Mouse (Mus musculus): ENCODE measurements at regions not wholly inside any gene's neighbourhood (a gene's known extent, or its start where the extent isn't known, plus 50 kb on each side); places are given as distances from the start of the nearest gene placed in this dataset.

DNA sequence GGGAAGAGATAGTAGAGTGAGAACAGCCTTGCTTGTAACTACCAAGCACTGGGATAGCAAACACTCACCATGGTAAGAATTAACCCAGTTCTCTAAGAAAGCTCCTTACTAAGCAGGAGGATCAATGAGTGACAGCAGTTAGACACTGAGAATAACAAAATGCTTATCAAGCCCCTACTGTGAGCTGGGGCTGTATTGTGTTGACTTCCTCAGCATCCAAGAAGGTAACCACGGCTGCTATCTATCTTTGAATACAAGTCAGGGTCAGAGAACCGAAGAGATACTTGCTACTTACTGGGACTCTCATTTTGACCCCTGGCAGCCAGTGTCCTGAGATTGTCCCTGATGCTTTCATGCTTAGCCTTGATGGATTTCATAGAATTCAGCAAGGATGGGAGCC lies 1248.4 kb upstream of the A1bg start:
- Histone ChIP-seq H3K9me3 (no peaks in the 10 kb centered on the region), H3K27me3 (ENCODE audit: insufficient read depth, poor library complexity, severe bottlenecking) (no peaks in the 10 kb centered on the region), H3K4me1 (replicated peaks) (peaks cover 3% of the 10 kb centered on the region; the same call in 1 of the 2 replicates), H3K36me3 (no peaks in the 10 kb centered on the region), H3K4me3 (no peak overlapping the region), H3K27ac (no peak overlapping the region)
- no peak for DNase-seq (ENCODE audit: low spot score)
- 36% methylated on average over 2 of the region's 2 CpGs for WGBS

DNA sequence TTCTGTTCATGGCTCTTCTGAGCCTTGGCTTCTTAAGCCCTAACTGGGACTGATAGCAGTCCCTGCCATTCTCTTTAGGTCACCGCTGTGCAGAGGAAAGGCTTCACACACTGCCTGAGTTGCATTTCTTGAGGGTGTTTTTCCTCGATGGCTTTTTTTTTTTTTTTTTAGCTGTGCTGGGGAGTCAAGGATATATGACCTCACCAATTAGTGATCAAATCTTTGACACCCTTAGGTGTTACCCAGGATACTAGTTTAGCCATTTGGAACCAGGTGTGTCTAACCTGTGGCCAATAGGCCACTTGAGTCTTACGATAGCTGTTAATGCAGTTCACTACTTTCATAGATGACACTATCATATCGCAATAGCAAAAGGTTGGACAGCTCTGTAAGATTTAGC lies 1247.5 kb upstream of the A1bg start:
- H3K4me3 ChIP-seq: no peak overlapping the region
- no peaks in the 10 kb centered on the region for H3K4me1 ChIP-seq (replicated peaks)
- DNase-seq (ENCODE audit: low spot score): no peak
- H3K9me3 ChIP-seq: no peaks in the 10 kb centered on the region
- H3K36me3 ChIP-seq: no peaks in the 10 kb centered on the region
- no peak overlapping the region for H3K27ac ChIP-seq
- H3K27me3 ChIP-seq (ENCODE audit: insufficient read depth, poor library complexity, severe bottlenecking): no peaks in the 10 kb centered on the region
- WGBS: 93% methylated on average over 4 of the region's 4 CpGs

DNA sequence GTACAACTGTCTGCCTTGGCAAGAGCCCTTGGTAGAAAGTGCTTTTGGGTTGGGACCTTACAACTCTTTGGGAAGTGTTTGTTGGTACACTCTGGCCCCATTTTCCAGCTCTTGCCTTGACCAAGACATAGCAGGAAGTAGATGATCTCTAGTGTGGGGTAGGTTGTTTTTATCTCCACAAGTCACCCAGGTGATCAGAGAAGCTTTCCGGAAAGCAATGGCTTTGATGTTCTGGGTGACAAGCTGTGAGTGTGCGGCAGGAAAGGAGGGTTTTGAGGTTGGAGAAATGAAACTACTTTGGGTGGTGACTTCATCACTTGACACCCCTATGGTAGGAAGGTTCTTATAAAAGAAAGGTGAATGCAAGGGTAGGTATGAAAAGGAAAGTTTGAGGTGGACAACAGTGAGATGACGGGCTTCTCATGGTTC lies 1246.8 kb upstream of the A1bg start:
- no peak overlapping the region for H3K4me3 ChIP-seq
- H3K27ac ChIP-seq: no peak overlapping the region
- WGBS: 95% methylated on average over 3 of the region's 3 CpGs
- no peaks in the 10 kb centered on the region for H3K9me3 ChIP-seq
- H3K27me3 ChIP-seq (ENCODE audit: insufficient read depth, poor library complexity, severe bottlenecking): no peaks in the 10 kb centered on the region
- no peak for DNase-seq (ENCODE audit: low spot score)
- no peaks in the 10 kb centered on the region for H3K36me3 ChIP-seq
- no peaks in the 10 kb centered on the region for H3K4me1 ChIP-seq (replicated peaks)

DNA sequence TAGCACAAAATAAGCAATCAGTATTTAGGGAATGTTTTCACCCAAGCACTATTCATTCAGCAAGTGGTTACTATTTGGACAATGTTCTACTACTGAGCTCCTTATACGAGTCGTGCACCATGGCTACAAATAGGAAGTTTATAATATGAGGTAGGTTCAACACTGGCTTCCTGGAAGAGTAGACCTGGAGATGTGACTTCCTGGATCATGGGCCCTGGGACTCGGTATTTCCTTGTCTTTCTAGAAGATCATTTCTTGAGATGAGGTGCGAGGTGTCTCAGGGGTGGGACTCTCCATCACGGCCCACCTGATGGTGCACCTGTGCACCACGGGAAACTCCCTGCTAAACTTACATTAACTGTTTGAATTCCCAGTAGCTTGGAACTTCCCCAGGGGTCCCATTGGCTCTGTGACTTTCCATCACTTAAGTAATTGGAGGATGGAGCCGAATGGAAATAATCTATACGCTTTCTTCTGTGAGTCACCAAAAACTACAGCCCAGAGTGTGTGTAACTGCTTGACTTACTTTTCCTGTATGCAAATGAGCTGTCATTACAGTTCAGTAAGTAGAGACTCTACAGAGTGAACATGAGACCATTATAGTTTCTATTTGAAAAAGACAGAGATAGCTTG lies 1246.3 kb upstream of the A1bg start:
- no peak overlapping the region for H3K4me3 ChIP-seq
- WGBS: 94% methylated on average over 8 of the region's 8 CpGs
- no peak overlapping the region for H3K27ac ChIP-seq
- no peak for DNase-seq (ENCODE audit: low spot score)
- no peaks in the 10 kb centered on the region for H3K27me3 ChIP-seq (ENCODE audit: insufficient read depth, poor library complexity, severe bottlenecking)
- no peaks in the 10 kb centered on the region for H3K9me3 ChIP-seq
- no peaks in the 10 kb centered on the region for H3K4me1 ChIP-seq (replicated peaks)
- H3K36me3 ChIP-seq: no peaks in the 10 kb centered on the region

DNA sequence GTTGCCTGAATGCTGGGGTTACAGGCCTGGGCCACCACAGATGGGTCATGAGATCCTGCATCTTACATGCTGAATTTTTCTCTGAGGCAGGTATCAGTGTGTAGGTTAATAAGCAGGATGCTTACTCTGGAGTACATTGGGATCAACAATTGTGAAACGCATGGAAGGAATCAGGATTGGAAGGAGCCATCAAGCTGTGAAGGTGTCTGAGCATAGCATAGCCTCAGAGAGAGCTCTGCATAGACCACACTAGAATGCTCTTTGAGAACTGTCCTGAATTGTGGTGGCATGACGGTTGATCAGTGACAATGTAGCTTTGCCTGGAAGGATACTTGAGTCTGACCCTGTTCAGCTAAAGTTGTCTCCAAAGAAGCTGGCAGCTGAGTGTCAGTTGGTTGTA lies 1245.7 kb upstream of the A1bg start:
- no peaks in the 10 kb centered on the region for H3K27me3 ChIP-seq (ENCODE audit: insufficient read depth, poor library complexity, severe bottlenecking)
- WGBS: 96% methylated on average over 2 of the region's 2 CpGs
- H3K27ac ChIP-seq: no peak overlapping the region
- no peaks in the 10 kb centered on the region for H3K36me3 ChIP-seq
- no peaks in the 10 kb centered on the region for H3K9me3 ChIP-seq
- no peak overlapping the region for H3K4me3 ChIP-seq
- no peaks in the 10 kb centered on the region for H3K4me1 ChIP-seq (replicated peaks)
- DNase-seq (ENCODE audit: low spot score): no peak

DNA sequence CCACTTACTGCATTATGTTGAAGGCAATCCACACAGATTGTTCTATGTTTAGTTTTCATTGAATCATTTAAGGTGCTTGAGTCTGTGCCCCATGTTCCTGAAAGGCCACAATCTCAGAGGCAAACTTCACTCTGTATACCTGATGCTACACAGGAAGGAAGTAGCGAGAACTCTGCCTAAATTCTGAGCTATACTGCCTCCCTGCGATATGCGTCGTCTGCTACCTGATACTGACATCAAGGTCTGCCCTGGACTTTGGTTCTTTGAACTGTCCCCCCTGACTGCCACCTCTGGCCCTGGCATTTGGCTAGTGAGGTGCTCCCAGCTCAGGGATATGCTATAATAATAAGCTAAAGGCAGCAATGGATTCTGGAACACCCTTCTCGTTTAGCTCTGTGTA lies 1244.0 kb upstream of the A1bg start:
- Histone ChIP-seq H3K27me3 (ENCODE audit: insufficient read depth, poor library complexity, severe bottlenecking) (no peaks in the 10 kb centered on the region; the same call in 1 of the 2 replicates), H3K9me3 (no peaks in the 10 kb centered on the region), H3K27ac (no peak overlapping the region), H3K36me3 (no peaks in the 10 kb centered on the region), H3K4me1 (replicated peaks) (no peaks in the 10 kb centered on the region), H3K4me3 (no peak overlapping the region)
- WGBS: 93% methylated on average over 5 of the region's 5 CpGs
- DNase-seq (ENCODE audit: low spot score): no peak

DNA sequence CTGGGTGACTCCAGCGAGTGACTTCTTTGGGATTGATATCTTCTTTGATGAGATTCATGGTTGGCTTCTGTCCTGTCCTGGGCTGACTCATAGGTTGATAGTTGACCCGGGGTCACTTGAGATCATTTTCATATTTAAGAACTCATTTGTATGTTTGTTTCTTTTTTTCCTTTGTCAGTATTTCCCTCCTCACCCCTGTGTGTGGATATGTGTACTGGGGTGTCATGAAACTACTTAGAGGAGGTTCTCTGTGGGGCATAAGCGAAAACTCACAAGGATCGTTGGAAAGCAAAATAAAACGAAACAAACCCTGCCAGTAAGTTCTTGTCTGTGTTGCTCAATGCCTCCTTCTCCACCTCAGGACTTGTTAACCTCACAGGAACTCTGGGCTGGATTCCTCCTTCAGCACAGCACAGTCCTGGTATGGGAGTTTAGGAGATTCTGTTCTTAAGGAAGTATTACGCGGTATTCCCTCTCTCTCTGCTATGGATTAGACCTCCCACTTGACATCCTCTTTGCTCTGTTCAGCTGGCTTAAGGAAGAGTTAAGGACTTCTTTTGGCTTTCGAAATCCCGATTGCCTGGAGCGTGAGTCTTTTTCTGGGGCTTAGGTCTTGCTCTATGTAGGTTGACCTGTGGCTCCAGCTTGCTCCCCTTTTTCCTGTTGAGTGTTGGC lies 1243.2 kb upstream of the A1bg start:
- WGBS: 92% methylated on average over 10 of the region's 10 CpGs
- H3K36me3 ChIP-seq: no peaks in the 10 kb centered on the region

DNA sequence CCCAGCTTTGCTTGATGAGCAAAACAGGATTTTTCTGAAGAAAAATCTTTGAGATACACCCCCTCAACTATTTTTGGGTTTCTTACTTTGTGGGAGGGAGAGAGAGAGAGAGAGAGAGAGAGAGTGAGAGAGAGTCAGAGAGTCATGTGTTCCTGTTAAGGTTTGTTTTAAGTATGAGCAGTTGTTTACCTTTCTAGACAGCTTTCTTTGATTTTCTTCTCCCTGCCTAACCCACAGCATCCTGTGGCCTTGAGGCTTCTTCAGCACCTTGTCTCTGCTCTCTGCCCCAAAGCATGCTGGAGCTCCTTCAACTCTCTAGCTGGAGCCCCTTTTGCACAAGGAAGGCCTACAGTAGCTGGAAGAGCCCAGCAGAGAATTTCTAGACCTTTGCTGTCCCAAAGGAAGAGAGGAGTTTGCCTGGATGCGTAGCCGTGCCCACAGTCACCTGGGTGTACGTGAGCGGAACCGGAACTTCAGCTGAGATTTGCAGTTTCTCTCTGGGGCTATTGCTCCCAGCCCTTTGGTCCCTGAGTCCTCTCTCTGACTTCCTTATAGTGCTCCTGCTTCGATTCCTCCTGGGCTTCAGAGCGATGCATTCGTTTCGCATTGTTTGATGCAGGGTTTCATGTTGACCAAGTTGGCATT lies 1242.1 kb upstream of the A1bg start:
- Histone ChIP-seq H3K27ac (no peak overlapping the region), H3K27me3 (ENCODE audit: insufficient read depth, poor library complexity, severe bottlenecking) (no peaks in the 10 kb centered on the region; the same call in 1 of the 2 replicates), H3K4me1 (replicated peaks) (no peaks in the 10 kb centered on the region), H3K4me3 (no peak overlapping the region), H3K36me3 (no peaks in the 10 kb centered on the region), H3K9me3 (no peaks in the 10 kb centered on the region)
- no peak for DNase-seq (ENCODE audit: low spot score)
- 95% methylated on average over 9 of the region's 9 CpGs for WGBS

More for the DNA sequence above, 1243.2 kb upstream of the A1bg start:
- Histone ChIP-seq H3K4me3 (no peak overlapping the region), H3K27ac (no peak overlapping the region), H3K9me3 (no peaks in the 10 kb centered on the region), H3K4me1 (replicated peaks) (no peaks in the 10 kb centered on the region), H3K27me3 (ENCODE audit: insufficient read depth, poor library complexity, severe bottlenecking) (no peaks in the 10 kb centered on the region; the same call in 1 of the 2 replicates)
- no peak for DNase-seq (ENCODE audit: low spot score)

DNA sequence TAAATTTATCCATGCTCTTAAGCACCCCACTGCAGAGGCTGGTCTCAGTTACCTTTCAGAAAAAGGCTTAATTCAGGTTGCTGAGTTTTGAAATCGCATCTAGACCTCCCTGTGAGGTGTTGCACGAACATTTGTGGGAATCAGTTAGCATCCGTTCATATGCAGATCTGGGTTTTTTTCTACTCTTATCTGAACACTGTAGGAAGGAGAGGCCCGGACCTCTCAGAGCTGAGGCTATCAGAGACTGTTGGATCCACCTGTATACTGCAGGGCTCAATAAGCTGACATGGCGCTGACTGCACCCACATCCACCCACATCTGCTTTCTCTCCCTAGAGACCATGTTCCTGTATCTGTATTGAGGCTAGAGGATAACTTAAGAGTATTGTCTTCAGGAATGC lies 1240.4 kb upstream of the A1bg start:
- Histone ChIP-seq H3K27ac (no peak overlapping the region), H3K4me1 (replicated peaks) (no peaks in the 10 kb centered on the region), H3K36me3 (no peaks in the 10 kb centered on the region), H3K27me3 (ENCODE audit: insufficient read depth, poor library complexity, severe bottlenecking) (no peaks in the 10 kb centered on the region; the same call in 1 of the 2 replicates), H3K4me3 (no peak overlapping the region), H3K9me3 (no peaks in the 10 kb centered on the region)
- WGBS: 77% methylated on average over 5 of the region's 5 CpGs
- no peak for DNase-seq (ENCODE audit: low spot score)

DNA sequence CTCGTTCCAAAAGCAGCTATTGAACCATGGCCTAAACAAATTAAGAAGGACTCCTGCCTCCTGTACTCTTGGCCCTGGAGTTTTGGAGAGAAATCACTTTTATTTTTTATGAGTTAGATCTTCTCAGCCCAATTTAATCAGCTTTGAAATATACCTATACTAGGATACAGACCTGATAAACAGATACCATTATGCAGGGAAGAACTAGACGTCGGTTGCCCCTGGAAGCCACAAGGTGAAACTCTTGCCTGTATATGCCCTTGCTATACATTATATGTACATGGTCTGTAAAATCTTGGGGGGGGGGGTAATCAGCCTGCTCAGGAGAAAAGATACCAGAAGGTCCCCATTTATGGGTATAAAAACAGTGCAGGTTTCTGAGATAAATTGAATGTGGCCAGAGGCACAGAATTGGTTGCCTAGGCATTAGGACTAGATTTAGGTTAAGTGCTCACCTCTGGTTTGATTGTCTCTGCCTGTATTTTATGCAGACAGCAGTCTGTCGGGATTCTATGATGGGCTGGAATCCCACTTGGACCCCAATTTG lies 1239.9 kb upstream of the A1bg start:
- Histone ChIP-seq H3K27ac (no peak overlapping the region), H3K27me3 (ENCODE audit: insufficient read depth, poor library complexity, severe bottlenecking) (no peaks in the 10 kb centered on the region; the same call in 1 of the 2 replicates), H3K36me3 (no peaks in the 10 kb centered on the region), H3K9me3 (no peaks in the 10 kb centered on the region), H3K4me1 (replicated peaks) (no peaks in the 10 kb centered on the region), H3K4me3 (no peak overlapping the region)
- no peak for DNase-seq (ENCODE audit: low spot score)
- 83% methylated on average over 4 of the region's 4 CpGs for WGBS

DNA sequence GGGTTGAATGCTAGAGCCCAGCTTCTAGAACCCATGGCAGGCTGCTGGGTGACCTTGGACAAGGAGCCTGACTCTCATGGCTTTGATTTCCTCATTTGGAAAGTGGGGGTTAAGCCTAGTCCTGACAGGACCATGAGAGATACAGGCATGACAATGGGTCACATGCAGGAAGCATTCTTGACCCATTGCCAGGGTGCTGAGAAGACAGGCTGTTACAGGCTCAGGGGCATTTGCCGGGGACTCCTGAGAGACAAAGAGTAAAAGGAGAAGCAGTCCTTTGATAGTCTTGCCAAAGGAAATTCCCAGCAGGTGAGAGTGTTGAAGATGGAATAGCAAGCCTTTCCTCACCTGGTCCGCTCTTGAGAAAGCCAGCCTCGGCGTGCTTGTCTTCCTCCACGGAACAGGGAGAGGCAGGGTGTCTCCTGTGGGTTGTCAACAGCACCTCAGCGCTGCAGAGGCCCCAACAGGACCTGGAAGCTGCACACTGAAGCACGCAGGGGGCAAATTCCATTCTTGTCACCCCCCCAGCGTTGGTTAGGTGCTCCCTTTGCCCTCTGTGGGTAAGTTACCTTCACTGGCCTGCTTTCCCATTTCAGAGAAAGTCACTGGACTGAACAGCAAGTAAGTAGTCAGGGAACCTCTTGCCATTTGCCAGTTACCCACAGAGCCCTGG lies 1239.3 kb upstream of the A1bg start:
- Histone ChIP-seq H3K36me3 (no peaks in the 10 kb centered on the region), H3K9me3 (no peaks in the 10 kb centered on the region), H3K27ac (no peak overlapping the region), H3K27me3 (ENCODE audit: insufficient read depth, poor library complexity, severe bottlenecking) (no peaks in the 10 kb centered on the region; the same call in 1 of the 2 replicates), H3K4me3 (no peak overlapping the region), H3K4me1 (replicated peaks) (no peaks in the 10 kb centered on the region)
- WGBS: 74% methylated on average over 8 of the region's 8 CpGs
- no peak for DNase-seq (ENCODE audit: low spot score)

DNA sequence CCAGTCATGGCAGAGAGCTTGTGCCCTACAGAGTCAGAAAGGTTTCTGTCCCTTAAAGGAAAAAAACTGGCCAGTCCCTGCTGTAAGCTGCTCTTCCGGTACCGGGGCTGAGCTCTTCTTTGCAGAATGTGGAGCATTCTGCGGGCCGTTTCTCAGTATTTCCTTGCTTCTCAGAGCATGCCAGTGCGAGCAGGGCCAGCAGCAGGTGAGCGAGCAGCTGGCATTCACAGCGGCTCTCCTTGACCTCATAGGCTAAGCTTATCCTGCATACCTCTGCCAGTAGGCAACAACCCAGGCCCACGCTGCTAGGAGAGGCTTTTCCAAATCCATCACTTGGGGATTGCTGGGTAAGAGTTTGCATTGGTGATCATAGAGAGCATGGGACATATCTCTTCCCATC lies 1238.2 kb upstream of the A1bg start:
- Histone ChIP-seq H3K27me3 (ENCODE audit: insufficient read depth, poor library complexity, severe bottlenecking) (no peaks in the 10 kb centered on the region; the same call in 1 of the 2 replicates), H3K9me3 (no peaks in the 10 kb centered on the region), H3K4me3 (no peak overlapping the region), H3K4me1 (replicated peaks) (no peaks in the 10 kb centered on the region), H3K36me3 (no peaks in the 10 kb centered on the region), H3K27ac (no peak overlapping the region)
- no peak for DNase-seq (ENCODE audit: low spot score)
- WGBS: 90% methylated on average over 8 of the region's 8 CpGs
